Mouse (Mus musculus) right cerebral cortex, postnatal 14 days (tissue): ENCODE data around the gene Kcp.
A peak's percentile ranks its signal among the peaks of the same experiment; 100 is the strongest.

Source experiments
- DNase-seq: peaks from one replicate; pipeline ENCODE4 v3.0.0; 2022

Gene Kcp

DNA sequence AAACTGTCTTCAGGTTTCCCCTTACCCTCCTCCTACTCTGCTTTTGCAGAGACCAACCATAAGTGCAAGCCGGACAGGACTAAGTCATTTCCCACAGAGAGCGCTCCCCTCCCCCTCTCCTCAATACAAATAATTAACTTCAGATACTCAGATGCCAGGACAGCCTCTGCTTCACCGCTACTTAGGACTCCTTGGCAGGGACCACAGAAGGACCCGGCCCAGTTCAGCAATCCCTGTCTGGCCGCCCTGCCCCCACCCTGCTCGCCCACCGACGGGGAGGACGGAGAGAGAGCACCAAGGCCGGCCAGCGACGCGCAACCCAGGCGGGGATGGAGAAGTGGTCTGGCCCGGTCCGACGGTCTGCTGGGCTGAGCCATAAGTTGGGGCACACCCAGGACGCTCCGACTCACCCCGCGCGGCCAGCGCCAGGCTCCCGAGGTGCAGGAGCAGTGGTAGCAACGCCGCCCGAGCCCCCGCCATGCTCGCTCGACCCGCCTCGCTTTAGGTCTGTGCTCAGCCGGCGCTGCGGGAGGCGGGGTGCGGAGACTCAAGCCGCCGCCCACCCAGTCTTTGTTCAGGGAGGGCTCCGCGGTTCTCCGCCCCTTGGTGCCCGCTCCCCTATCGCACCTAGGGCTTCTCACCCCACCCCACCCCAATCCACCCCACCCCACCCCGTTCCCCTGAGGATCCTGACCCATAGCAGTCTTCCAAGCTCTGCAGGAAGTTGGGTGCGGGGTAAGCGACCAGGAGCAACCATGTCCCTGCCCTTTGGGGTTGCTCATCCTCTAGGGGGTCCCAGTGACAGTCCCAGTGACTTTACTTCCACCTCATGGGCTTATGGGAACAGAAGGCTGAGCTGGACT, at the start of gene Kcp:
Gene Kcp, minus strand, starts transcription at position 506 of the 863 bp plus-strand sequence.
- DNase-seq, result peak; percentile 25

DNA sequence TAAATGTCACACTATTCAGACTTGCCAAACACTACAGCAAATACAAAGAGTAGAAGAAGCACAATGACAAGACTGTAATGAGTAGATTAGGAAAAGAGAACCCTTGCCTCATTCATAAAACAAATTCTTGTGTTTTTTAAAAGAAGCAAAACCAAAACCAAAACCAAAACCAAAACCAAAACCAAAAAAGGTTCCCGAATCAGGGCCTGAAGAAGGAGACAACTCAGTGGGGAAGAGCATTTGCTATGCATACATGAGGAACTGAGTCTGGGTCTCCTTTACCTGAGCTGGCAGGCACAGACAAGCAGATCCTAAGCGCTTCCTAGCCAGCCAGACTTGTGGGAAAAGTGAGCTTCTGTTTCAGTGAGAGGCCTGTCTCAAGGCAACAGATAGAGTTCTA, 49.4 kb upstream of the Kcp start:
- no peak for DNase-seq

- no peak for DNase-seq
Measured at GRCm38 (mm10) chr6:29552526-29552925, 44.8 kb upstream of the Kcp start.

DNA sequence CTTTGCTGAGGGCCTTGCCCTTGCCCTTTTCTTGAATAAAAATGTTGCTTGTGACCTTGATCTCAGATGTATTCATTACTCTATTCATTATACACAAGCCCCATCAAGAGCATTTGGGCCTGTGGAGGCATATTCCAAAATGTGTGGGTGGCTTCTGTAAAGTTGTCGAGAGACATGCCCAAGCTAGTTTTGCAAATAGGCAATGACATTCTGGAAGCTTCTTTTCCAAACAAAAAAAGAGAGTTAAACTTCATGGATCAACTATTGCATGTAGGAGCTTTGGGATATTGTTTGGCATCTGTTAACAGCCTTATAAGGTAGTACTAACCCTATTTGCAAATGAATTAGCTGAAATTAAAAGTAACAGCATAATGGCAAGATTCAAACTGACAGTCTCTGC, 40.3 kb upstream of the Kcp start:
- DNase-seq, result no peak

DNA sequence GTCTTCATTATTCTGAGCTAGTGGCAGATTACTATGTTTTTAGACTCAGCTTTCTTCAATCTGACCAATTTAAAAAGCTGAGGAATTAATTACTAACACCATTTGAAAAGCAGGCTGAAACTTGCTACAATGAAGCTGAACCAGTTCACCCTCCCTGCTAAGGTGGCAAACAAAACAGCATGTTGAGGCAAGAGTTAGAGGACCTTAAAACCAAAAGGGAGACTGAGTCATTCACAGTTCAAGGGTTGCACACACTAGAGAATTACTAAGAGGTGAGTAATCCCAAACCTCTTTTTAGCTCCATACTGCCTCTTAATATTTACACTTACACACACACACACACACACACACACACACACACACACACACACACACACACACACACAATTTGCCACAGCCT, 39.8 kb upstream of the Kcp start:
- DNase-seq, result no peak

GRCm38 (mm10) chr6:29545611-29546010, 37.9 kb upstream of the Kcp start:
- no peak for DNase-seq

DNA sequence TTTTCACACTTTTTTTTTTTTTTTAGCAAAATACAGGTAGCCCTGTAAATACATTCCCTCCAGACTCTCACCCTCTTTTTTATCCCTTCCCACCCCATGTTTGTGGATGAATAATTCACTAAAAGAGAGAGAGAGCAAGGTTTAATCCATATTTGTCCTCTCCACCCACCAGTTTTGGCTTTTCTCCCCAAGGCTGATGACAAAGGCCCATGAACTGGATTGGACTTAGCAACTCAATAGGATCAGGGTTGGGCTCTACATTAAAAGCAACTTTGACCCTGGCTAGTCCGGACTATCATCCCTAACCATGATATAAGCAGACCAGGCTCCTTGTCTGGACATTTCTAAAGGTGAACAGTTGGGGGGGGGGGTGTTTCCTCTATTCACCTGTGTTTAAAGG, 33.2 kb upstream of the Kcp start:
- DNase-seq, result no peak

- no peak for DNase-seq
Measured at GRCm38 (mm10) chr6:29540223-29540622, 32.5 kb upstream of the Kcp start.

DNA sequence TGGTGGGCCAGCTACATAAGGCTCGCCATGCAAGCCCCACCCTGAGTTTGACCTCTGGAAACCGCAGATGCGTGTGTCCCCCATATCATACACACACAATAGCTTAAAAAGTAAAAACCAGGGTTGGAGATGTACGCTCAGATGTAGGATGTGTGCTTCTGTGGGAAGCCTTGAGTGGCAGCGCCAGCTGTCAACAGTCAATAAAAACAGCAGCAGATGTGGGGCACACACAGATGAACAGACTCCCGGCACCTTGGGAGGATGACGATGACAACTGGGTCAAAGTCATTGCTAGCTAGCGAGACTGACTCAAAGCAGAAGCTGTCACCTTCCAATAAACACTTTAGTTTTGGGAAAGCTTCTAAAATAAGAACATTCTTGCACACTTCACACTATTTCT, 31.8 kb upstream of the Kcp start:
- DNase-seq, result no peak

DNA sequence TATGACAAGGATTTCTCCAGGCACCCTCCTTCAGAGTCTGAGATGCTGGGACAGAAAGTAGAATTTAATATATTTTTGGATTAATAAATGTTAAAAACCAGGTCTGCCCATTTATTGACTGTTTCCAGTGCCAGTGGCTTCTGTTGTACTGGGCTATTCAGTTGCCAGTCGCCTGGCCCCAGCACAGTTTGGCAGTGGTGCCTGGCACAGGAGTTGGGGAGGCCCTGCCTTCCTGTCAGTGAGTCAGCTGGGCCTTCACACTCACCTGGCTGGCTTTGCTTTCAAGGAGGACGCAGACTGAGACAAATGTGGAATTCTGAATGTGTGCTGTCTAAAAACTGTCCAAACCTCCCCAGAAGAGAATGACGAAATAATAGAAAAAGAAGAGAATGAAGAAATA, 29.5 kb upstream of the Kcp start:
- no peak for DNase-seq

- no peak for DNase-seq
Measured at GRCm38 (mm10) chr6:29536651-29537193, 29.0 kb upstream of the Kcp start.

GRCm38 (mm10) chr6:29535316-29535715, 27.6 kb upstream of the Kcp start:
- DNase-seq, result no peak

DNA sequence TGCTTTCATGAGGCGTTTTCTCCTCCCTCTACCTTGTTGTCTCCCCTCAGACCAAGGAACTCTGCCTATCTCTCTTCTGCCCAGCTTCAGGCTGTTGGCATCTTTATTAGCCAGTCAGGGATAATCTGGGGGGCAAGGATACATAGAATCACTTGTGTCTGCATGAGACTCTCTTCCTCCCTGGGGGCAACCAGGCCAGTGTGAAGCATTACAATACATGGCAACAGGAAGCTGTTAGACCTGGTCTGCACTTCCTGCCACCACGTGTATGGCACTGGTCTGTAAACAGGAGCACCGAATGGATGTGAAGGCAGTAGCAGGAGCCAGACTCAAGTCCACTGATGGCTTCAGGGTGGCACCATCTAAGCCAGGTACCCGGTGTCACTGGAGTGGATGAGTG, 22.3 kb upstream of the Kcp start:
- DNase-seq, result no peak

DNA sequence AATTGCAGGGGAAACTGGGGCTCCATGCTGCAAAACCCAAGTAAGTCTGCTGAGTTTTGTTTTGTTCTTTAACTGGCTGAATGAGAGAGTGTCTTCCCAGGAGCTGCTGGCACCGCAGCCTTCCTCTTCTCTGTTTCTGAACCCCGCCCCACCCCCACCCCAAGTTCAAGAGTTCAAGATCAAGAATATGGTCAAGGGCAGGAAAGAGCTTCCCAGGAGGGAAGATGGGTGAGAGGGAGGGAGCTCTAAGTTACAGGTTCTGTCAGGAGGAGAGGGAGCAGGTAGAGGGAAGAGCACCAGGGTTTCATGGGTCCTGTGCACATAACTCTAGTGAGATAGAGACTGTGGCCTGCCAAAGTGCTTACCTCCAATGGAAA, 21.7 kb upstream of the Kcp start:
- DNase-seq, result no peak

DNA sequence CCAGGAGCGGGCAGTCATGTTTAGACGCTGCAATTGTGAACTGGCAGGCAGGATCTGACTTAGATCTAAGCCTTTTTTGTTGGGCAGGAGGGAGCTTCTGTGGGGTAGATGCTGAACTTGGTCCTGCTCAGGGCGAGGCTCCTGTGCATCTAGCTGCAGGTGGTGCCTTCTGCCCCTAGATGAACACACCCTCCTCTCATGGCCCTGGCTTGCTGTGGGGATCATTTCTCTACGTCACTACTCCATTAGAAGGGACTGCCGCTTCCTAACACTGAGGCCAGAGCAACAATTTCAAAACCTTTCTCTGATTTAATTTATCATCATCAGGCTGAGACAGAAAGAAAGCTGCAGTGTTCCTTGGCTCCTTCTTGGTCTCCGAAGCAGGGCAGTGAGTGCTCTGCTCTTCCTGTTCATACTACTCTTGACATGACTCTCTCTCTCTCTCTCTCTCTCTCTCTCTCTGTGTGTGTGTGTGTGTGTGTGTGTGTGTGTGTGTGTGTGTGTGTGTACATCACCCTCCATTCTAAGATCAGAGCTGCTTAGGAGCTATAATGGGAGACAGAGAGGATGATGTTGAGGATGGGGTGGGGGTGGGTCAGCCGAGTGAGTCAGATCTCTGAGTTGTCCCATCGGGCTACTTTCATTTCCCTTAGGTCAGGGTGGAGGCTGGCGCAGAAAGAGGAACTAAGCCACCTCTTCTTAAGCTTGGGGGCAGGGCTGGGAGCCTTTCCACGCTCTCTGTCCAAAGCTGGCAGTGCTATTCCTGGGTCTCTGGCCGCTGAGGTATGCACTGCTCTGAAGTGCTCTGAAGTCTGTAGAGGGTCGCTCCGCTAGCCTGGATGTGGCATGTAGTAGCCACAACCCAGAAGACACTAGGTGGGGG, 21.1 kb upstream of the Kcp start:
- no peak for DNase-seq

DNA sequence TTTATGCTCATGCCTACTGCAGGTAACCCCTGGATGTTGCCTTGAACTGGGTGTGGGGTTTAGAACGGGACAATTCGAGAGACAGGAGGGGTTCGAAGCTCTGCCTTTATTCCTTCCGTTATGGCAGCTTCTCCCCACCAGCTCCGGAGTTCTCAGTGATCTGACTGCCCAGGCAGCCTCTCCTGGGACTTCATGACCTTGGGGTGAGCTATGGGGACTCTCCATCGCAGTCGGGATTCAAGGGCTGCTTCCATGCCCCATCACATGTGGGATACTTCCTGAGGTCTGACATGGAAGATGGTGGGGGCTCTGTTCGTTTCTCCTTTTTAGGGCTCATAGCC, 20.4 kb upstream of the Kcp start:
- DNase-seq, result no peak

GRCm38 (mm10) chr6:29527361-29528164, 19.8 kb upstream of the Kcp start:
- no peak for DNase-seq

GRCm38 (mm10) chr6:29526281-29527251, 18.8 kb upstream of the Kcp start, which contains the start of gene Irf5:
TSS of gene Irf5 (plus strand) at chr6:29526625.
- DNase-seq, result no peak

- DNase-seq, result no peak
Measured at GRCm38 (mm10) chr6:29525256-29525655, 17.5 kb upstream of the Kcp start.

DNA sequence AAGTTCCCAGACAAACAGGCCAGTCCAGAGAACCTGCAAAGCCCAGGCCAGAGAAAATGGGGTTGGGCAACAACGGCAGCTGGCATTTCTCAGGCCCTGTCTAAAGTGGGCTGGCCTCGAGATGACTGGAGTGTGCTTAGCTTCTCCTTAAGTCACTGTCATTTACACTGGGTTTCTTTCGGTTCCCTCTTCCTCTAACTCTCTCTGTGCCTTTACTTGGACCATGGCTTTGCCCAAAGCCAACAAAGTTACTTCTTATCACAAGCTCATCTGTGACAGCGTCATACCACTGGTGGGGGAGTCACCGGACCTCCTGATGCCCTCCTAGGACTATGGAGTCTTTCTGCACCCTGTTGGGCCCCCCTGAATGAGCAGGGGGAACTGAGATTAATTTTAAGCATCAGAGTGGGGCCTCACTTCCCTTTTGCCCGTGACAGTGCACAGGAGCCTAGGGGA, 16.3 kb upstream of the Kcp start:
- no peak for DNase-seq

DNA sequence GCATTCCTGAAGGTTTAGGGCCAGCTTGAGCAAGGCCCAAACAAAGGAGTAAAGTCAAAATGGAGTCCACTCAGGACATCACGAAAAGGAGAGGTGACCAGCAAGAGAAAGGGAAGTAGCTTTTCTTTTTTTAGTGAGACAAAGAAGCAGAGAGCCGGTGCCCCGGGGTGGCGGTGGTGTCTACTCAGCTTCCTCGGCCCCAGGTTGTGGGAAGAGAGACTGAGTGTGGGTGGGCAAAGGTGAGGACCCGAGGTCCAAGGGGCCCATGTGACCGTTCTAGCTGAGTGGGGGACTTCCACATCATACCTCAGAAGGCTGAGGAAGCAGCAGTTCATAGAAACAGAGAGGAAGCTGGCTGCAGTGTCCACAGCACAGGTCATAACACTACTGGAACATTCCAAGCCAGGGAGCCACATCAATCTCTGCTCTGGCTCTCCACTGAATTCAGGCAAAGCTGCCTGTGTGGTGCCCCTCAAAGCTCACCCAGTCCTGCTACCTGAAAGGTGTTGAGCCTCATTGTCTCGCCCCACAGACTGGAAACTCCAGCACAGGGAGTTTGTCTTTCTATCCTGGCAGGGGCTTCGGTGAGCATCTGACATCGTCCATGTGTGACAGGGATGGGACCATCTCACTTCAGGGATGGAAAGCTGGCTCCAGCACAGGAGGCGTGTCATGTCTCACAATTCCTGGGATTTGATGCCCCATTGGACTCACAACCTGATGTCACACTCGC, 15.7 kb upstream of the Kcp start:
- no peak for DNase-seq
